Mouse (Mus musculus) embryo, embryonic 11.5 days (tissue): ENCODE results near the gene Gm7903.
"Not testable (repeated sequence)": the region's sequence is repeated elsewhere in the genome, so short reads cannot be mapped to it uniquely, and the experiment has no call there.

Experiments
- DNase-seq: peaks from one replicate; pipeline ENCODE4 v3.0.0-alpha.2; 2012; ENCODE audit warnings: low read depth, low spot score

Gene Gm7903

DNA sequence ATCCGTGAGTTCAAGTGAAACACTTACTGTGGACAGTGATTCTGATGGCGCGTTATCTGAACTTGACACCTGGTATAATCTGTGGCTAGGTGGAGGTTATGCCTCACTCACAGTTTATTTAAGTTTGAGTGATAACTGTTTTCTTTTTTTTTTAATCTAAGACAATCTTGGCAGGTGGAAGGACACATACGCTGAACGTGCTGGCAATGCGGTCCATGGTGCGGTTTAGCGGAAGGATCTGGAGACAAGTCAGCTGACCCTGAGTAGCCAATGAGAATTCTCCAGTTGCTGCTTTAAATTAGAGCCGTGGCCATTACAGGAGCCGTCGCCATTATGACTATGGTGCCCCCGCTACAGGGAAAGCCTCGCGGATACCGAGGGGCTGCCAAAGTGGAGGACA is at the start of gene Gm7903:
Gene Gm7903 (plus strand): TSS at position 301 of the 400 bp plus-strand sequence.
- not testable (repeated sequence) for DNase-seq

GRCm38 (mm10) chrX:135403578-135403977 is 30.1 kb upstream of the Gm7903 start:
- not testable (repeated sequence) for DNase-seq

DNA sequence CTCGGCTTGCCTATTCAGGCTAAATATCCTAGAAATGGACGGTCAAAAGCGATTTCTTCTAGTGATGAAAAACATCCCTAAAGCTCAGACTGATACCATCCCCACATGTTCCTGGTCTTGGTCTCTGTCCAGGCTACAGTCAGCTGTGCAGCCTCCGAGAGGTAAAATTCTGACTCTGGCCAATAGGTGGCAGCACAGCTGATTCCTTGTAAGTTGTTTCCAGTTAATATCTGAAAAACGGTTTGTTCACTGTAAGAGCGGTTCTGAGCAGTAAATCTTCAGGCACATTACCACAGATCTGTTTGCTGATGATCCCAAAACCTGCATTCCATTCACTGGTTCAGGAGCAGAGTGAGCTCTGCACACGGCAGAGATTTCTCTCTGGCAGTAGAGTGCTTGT is 12.4 kb upstream of the Gm7903 start:
- DNase-seq: not testable (repeated sequence)

GRCm38 (mm10) chrX:135421824-135422223 is 11.8 kb upstream of the Gm7903 start:
- not testable (repeated sequence) for DNase-seq

DNA sequence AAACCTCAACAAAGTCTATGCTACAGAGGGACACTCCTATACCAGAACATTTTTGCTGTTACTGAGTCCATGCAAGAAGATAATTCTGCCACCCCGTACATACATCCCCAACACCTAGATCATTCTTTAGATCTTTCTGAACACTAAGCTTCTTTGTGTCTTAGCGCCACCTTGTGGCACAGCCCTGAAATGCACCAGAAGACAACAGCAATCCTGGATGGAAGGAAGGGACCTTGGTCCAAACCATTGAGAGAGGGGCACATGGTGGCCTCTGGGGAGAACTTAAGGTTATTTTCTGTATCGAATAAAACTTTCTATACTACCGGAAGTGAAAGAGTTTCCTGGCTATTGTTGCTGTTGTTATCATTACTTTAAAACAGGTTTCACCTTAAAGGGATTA is 11.2 kb upstream of the Gm7903 start:
- DNase-seq: not testable (repeated sequence)

GRCm38 (mm10) chrX:135464160-135464559 is 30.5 kb downstream of the Gm7903 start:
- DNase-seq: not testable (repeated sequence)

DNA sequence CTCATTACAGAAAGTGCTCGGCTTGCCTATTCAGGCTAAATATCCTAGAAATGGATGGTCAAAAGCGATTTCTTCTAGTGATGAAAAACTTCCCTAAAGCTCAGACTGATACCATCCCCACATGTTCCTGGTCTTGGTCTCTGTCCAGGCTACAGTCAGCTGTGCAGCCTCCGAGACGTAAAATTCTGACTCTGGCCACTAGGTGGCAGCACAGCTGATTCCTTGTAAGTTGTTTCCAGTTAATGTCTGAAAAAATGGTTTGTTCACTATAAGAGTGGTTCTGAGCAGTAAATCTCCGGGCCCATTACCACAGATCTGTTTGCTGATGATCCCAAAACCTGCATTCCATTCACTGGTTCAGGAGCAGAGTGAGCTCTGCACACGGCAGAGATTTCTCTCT is 48.3 kb downstream of the Gm7903 start:
- not testable (repeated sequence) for DNase-seq

GRCm38 (mm10) chrX:135483183-135483582 is 49.5 kb downstream of the Gm7903 start:
- not testable (repeated sequence) for DNase-seq
